Mouse (Mus musculus) neural tube, embryonic 15.5 days (tissue): ENCODE data around the gene Auts2. TPM values are rescaled to one million over a fixed set of nuclear protein-coding genes. Genes with fewer than 3 reads are reported as not detected.

Experiments used
- ATAC-seq: fragments of 200-750 bp; cut with Nextera tagmentation; 2 replicates; pipeline ENCODE4 v1.8.0; 2017; ENCODE audit warnings: mild to moderate bottlenecking, moderate TSS enrichment, moderate library complexity; ENCODE audit not compliant: low FRiP score
- H3K27ac ChIP-seq: fragments of 300-500 bp; sonication (generic); replicated peaks from 2 replicates; pipeline ENCODE4 v1.5.1; 2015; ENCODE audit warnings: mild to moderate bottlenecking, inconsistent platforms
- H3K27me3 ChIP-seq: fragments of 300-500 bp; sonication (generic); replicated peaks from 2 replicates; pipeline ENCODE4 v1.6.1; 2015; ENCODE audit warnings: inconsistent platforms
- H3K36me3 ChIP-seq: fragments of 300-500 bp; sonication (generic); 2 replicates; pipeline ENCODE4 v1.6.1; 2015; ENCODE audit warnings: inconsistent platforms
- H3K4me1 ChIP-seq: fragments of 300-500 bp; sonication (generic); 2 replicates; pipeline ENCODE4 v1.6.1; 2015; ENCODE audit warnings: inconsistent platforms
- H3K4me2 ChIP-seq: fragments of 300-500 bp; sonication (generic); 2 replicates; pipeline ENCODE4 v1.6.1; 2015; ENCODE audit warnings: inconsistent platforms, mild to moderate bottlenecking, moderate library complexity
- H3K4me3 ChIP-seq: fragments of 300-500 bp; sonication (generic); replicated peaks from 2 replicates; pipeline ENCODE4 v1.5.1; 2015; ENCODE audit warnings: mild to moderate bottlenecking, inconsistent platforms
- H3K9ac ChIP-seq: fragments of 300-500 bp; sonication (generic); replicated peaks from 2 replicates; pipeline ENCODE4 v1.6.1; 2015; ENCODE audit warnings: mild to moderate bottlenecking, inconsistent platforms
- H3K9me3 ChIP-seq: fragments of 300-500 bp; sonication (generic); replicated peaks from 2 replicates; pipeline ENCODE4 v1.6.1; 2016; ENCODE audit warnings: inconsistent platforms
- WGBS: fragments of 180-500 bp; shearing (Covaris S2); methylation state at CpG from one replicate; pipeline ENCODE4 v1.1.7; 2015; ENCODE audit warnings: mixed read lengths; 5-methylcytosine and 5-hydroxymethylcytosine counted together
- polyA plus RNA-seq: library from polyadenylated mRNA; unstranded; fragments of >200 nt; fragmentation: Nextera tagmentation; extraction: Ambion mirVana; gene quantifications from 2 replicates; pipeline ENCODE4 v1.2.1, GENCODE M21; 2015

Auts2 gene
- polyA plus RNA-seq, 1 experiment from 2014 or later = 52.5 TPM

DNA sequence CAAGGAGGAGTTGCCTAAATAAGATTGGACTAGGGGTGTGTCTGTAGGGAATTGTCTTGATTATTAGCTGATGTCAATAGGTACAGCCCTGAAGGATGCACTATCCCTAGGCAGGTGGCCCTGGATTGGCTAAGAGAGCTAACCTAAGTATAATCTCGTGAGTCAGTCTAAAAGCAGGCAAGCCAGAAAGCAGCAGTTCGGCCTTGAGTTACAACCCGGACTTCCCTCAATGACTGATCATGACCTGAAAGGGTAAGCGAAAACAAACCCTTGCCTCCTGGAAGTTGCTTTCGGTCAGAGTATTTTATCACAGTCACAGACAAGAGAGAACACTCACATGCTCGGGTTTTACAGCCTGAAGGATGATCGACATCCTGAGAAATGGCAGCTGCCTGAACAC, 998.8 kb downstream of the Auts2 start:
- Histone ChIP-seq H3K4me2 (no peak overlapping the region), H3K9ac (no peak overlapping the region), H3K9me3 (no peaks in the 10 kb centered on the region), H3K36me3 (no peaks in the 10 kb centered on the region), H3K4me3 (no peak overlapping the region), H3K27me3 (no peaks in the 10 kb centered on the region), H3K4me1 (peaks cover 23% of the 10 kb centered on the region), H3K27ac (no peak overlapping the region)
- no peak for ATAC-seq
- 80% methylated on average over 7 of the region's 7 CpGs for WGBS

DNA sequence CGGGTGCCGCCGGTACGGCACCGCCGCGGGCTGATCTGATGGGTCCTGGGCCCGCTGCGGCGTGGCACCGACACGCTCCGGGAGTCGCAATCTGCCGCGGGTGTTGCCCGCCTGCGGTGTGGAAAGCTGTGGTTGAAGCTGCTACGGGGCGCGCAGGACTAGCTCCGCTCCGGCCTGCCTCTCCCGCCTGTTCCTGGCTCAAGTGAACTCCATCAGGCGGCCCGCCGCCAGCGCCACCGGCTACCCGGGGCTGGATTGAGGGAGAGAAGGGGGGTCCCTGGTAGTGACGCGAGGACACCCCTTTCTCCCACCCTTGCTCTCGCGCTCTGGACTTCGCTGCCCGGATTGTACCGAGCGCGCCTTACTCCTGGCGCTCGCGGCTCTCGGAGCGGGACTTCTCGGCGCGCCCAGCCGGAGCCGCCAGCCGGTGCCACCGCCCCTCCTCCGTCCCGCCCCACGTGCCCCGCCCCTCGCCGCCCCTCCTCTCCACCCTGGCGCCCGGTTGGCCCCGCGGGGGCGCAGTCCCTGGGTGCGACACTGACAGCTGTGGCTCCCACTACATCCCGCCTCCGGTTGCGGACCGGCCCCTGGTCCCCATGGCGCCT, 1004.7 kb downstream of the Auts2 start:
- H3K4me1 ChIP-seq = peaks cover 34% of the 10 kb centered on the region
- H3K4me2 ChIP-seq = peak overlapping the region; percentile 87
- peak overlapping the region; percentile 76 for H3K4me3 ChIP-seq
- peak overlapping the region; percentile 98 for H3K27ac ChIP-seq
- H3K36me3 ChIP-seq = no peaks in the 10 kb centered on the region
- ATAC-seq = peak; percentile 82
- under 1% methylated on average over 62 of the region's 68 CpGs for WGBS
- H3K9me3 ChIP-seq = no peaks in the 10 kb centered on the region
- H3K27me3 ChIP-seq = no peaks in the 10 kb centered on the region
- H3K9ac ChIP-seq = peak overlapping the region; percentile 92

DNA sequence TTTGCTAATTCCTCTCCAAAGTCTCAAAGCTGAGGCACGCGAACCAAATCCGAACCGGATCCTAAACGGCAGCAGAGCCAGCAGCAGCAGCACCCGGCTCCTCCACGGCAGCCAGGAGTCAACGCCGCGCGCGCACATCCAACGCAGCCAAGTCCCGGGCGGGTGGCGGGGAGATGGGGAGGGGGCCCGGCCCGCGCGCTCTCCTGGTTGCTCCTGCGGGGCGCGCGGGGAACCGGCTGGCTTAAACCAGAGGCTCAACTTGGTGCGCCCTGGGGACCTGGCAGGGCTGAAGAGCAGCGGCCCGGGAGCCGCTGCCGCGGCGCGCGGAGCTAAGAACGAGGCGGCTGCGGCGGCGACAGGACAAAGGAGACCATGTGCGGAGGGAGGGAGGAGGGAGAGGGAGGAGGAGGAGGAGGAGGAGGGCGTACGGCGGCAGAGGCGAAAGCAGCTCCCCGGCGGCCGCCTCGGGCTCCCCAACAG, 1005.3 kb downstream of the Auts2 start:
- Histone ChIP-seq H3K27ac (peak overlapping the region; percentile 98), H3K4me2 (peak overlapping the region; percentile 87), H3K4me1 (peaks cover 39% of the 10 kb centered on the region), H3K4me3 (peak overlapping the region; percentile 76), H3K27me3 (no peaks in the 10 kb centered on the region), H3K9ac (peak overlapping the region; percentile 92), H3K36me3 (no peaks in the 10 kb centered on the region), H3K9me3 (no peaks in the 10 kb centered on the region)
- under 1% methylated on average over 42 of the region's 48 CpGs for WGBS
- ATAC-seq = peak; percentile 82

DNA sequence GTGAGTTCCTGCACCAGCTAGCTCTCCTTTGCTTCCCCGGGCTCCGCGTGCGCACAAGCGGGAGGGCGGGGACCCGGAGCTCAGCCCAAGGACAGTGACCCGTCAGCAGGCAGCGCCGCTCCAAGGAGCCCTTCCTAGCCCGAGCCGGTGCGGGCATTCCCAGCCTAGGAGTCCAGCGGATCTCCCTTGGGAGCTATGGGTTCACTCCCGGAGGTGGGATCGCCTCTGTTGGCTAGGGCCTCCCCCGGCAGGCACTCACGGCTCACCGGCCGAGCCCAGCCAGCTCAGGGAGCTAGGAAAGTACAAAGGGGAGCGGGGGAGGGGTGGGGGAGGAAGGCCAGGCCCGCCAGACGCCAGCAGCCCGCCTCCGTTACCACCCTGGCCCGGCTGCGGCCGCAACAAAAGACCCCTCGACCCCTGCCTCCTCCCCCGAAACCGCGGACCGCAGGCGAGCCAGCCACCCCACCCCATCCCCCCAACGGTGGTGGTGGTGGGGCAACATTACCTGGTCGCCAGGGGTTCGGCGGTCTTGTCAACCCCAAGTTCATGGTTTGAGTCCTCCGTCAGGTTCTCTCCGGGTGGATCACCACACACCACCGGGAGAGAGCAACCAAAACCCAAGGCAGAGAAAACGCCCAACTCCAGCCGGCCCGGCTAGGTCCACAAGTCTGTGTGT, 1005.9 kb downstream of the Auts2 start:
- H3K4me1 ChIP-seq = peaks cover 42% of the 10 kb centered on the region
- peak; percentile 43 for ATAC-seq
- H3K27me3 ChIP-seq = no peaks in the 10 kb centered on the region

DNA sequence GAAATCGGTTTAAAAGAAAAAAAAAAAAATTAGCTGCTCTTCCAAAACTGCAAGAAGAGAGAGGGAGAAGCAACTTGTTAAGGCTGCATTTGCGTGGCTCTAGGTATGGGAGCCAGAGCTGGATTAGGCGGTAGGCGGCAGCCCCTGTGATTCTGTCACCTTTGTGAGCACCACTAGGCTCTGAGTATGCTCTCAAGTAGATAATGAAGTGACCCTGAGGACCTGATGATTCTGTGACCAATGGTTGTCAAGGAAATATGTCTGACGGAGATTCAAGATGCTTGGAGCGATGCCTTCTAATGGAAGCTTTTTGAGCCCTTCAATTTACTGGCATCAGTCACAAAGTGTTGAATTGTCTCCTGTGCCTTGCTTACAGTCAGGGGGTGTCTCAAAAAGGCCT, 1007.4 kb downstream of the Auts2 start:
- ATAC-seq = no peak
- WGBS = 20% methylated on average over 6 of the region's 6 CpGs
- no peaks in the 10 kb centered on the region for H3K9me3 ChIP-seq
- peak overlapping the region; percentile 98 for H3K27ac ChIP-seq
- peak overlapping the region; percentile 87 for H3K4me2 ChIP-seq
- peaks cover 58% of the 10 kb centered on the region for H3K4me1 ChIP-seq
- H3K36me3 ChIP-seq = no peaks in the 10 kb centered on the region
- H3K27me3 ChIP-seq = no peaks in the 10 kb centered on the region
- peak overlapping the region; percentile 76 for H3K4me3 ChIP-seq
- H3K9ac ChIP-seq = peak overlapping the region; percentile 92

More for the DNA sequence above, 1005.9 kb downstream of the Auts2 start:
- 0% methylated on average over 44 of the region's 44 CpGs for WGBS
- Histone ChIP-seq H3K4me3 (peak overlapping the region; percentile 76), H3K36me3 (no peaks in the 10 kb centered on the region), H3K9ac (peak overlapping the region; percentile 92), H3K27ac (peak overlapping the region; percentile 98), H3K9me3 (no peaks in the 10 kb centered on the region), H3K4me2 (peak overlapping the region; percentile 87)

DNA sequence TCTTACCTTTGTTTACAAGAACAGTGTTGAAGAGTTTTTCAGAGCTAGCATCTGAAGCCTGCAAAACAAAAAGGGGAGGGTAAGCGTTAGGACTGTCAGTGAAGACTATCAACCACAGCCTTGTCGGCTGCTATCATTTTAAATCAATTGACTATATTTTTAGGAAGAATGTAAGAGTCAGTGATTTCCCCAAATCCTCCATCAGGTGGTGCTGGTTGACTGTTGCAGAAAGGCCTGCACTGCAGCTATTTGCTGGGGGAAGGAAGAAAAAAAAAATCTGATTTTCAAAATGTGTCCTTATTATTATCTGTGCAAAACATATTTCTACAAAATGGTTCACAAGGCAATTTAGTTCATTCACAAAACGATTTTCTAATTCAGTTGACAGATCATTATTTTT, 1009.3 kb downstream of the Auts2 start:
- peak overlapping the region; percentile 39 for H3K9ac ChIP-seq
- H3K27me3 ChIP-seq = no peaks in the 10 kb centered on the region
- H3K36me3 ChIP-seq = no peaks in the 10 kb centered on the region
- no peaks in the 10 kb centered on the region for H3K9me3 ChIP-seq
- no peak overlapping the region for H3K27ac ChIP-seq
- H3K4me2 ChIP-seq = peak overlapping the region; percentile 56
- peaks cover 70% of the 10 kb centered on the region for H3K4me1 ChIP-seq
- peak overlapping the region; percentile 31 for H3K4me3 ChIP-seq
- WGBS = 8% methylated on average over 3 of the region's 3 CpGs
- ATAC-seq = no peak

DNA sequence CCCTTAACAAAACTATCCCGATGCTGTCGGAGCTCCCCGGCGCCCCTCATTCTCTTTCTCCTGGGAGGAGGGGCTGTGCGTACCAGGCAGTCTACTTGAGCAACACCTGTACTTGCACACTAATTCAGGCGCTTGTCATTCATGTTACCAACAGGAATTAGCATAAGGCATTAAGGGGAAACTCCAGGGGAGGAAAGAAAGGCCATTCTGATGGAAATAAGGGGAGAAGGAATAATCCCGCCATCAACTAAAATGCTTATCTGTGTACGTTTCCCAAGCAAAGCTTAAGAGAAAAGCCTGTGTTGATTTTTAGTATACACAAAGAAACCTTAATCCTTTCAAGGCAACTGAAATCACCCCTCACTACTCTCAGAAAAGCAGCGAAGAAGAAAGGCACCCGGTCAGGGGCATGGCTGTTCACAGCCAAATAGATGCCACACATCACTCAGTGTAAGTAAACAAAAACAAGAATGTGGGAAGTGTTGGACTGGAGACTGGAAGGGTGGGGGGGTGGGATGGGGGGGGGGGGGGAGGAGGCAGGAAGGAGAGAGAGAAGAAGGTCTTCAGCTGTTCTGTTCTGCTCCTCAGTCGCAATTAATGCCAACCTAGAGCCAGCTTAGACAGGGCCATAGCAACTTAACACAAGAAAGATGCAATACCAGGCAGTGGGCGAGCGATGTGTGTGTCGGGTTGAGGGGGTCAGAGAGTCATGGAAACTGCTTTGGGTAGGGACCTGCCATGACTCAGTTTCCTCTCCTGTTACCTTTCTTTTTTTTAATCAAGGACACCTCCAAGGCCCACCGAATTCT, 1011.2 kb downstream of the Auts2 start:
- H3K36me3 ChIP-seq = no peaks in the 10 kb centered on the region
- ATAC-seq = no peak; the same call in 1 of the 2 replicates
- H3K9ac ChIP-seq = peak overlapping the region; percentile 29
- no peak overlapping the region; the same call in 1 of the 2 replicates for H3K27ac ChIP-seq
- peak overlapping the region; percentile 56 for H3K4me2 ChIP-seq
- peak overlapping the region; percentile 33 for H3K4me3 ChIP-seq
- WGBS = 25% methylated on average over 15 of the region's 15 CpGs
- H3K9me3 ChIP-seq = no peaks in the 10 kb centered on the region
- peaks cover 80% of the 10 kb centered on the region for H3K4me1 ChIP-seq
- no peaks in the 10 kb centered on the region for H3K27me3 ChIP-seq

DNA sequence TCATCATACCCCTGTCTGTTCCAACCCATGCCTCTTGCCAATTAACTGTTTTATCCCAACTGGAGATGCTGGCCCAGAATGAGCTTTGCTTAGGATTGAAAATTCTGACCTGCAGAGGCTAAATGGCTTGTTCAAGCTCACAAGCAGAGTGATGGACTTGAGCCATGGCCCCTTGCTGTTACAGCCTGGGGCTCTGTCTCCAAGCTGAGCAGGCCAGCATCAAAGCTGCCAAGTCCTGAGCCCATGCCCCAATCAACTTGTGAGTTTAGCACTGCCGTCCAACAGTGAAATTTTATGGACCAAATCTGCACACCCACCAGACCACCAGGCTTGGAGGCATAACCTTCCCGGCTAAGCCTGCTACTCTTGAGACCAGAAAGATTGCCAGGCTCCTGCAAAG, 1012.3 kb downstream of the Auts2 start:
- Histone ChIP-seq H3K36me3 (no peaks in the 10 kb centered on the region), H3K4me2 (peak overlapping the region; percentile 56), H3K27me3 (no peaks in the 10 kb centered on the region), H3K9me3 (no peaks in the 10 kb centered on the region), H3K4me3 (peak overlapping the region; percentile 33), H3K27ac (no peak overlapping the region; the same call in 1 of the 2 replicates), H3K9ac (no peak overlapping the region), H3K4me1 (peaks cover 83% of the 10 kb centered on the region)
- no peak for ATAC-seq
- WGBS = 11% methylated on average over 2 of the region's 2 CpGs

DNA sequence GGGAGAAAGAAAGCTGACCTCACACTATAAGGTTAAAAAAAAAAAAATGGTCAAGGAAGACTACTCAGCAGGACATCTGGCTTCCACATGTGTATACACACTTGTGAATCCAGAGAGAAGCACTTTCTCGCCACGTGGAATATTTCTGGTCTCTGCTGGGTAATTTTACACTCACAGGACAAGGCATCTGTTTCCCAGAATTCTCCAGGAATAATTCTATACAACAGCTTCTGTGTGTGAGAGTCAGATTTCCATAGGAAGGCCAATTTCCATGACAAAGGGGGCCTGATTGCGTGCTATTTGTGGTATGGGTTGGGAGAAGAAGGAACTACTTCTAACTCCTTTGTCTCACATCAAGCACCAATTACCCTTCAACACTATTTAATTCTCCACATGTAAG, 1016.5 kb downstream of the Auts2 start:
- peaks cover 83% of the 10 kb centered on the region for H3K4me1 ChIP-seq
- WGBS = 31% methylated on average over 3 of the region's 3 CpGs
- no peak for ATAC-seq

DNA sequence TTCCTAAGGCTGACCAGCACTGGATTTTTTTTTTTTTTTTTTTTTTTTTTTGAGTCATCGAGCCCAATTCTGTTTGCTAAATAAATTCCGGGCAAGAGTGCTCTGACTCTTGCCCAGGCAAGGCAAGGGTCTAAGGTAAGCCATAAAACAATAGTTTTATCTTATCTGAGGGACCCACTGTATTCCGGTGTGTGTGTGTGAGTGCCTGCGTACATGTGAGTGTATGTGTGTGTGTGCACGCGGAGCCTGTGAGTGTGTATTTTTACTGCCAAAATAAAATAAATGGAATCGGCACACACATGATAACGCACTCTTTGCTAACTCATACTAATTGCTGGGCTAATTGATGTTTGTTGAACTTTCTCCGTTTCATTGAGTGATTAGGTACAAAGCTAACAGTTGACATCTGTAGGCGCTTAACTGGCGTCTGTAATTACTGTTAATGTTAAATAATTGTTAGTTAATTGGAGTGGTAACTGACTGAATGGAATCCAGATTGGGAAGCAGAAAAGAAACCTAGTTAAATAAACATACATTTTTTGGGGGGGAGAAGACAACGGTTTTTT, 1018.2 kb downstream of the Auts2 start:
- Histone ChIP-seq H3K36me3 (no peaks in the 10 kb centered on the region), H3K4me3 (no peak overlapping the region), H3K4me2 (no peak overlapping the region), H3K9ac (no peak overlapping the region), H3K9me3 (no peaks in the 10 kb centered on the region), H3K27ac (no peak overlapping the region), H3K4me1 (peaks cover 77% of the 10 kb centered on the region), H3K27me3 (no peaks in the 10 kb centered on the region)
- no peak for ATAC-seq
- WGBS = 61% methylated on average over 12 of the region's 12 CpGs

More for the DNA sequence above, 1016.5 kb downstream of the Auts2 start:
- Histone ChIP-seq H3K4me3 (no peak overlapping the region), H3K27ac (no peak overlapping the region), H3K36me3 (no peaks in the 10 kb centered on the region), H3K9ac (no peak overlapping the region), H3K4me2 (no peak overlapping the region), H3K9me3 (no peaks in the 10 kb centered on the region), H3K27me3 (no peaks in the 10 kb centered on the region)

DNA sequence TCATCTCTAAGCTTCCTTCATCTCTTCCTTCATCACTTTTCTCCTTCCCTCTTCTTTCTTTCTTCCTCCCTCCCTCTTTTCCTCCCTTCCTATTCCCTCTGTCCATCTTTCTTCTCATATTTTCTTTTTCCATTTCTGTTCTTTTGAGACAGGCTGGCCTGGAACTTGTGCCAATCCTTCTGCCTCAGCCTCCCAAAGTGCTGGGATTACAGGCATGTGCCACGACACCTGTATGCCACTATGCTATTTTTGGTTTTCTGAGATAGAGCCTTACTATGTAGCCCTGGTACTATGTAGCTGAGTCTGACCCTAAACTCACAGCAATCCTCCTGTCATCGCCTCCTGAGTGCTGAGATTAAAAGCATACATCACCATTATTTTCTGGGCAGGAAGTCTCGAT, 1023.6 kb downstream of the Auts2 start:
- WGBS = 86% methylated on average over 3 of the region's 3 CpGs

More for the DNA sequence above, 1023.6 kb downstream of the Auts2 start:
- Histone ChIP-seq H3K4me2 (no peak overlapping the region), H3K27ac (no peak overlapping the region), H3K4me3 (no peak overlapping the region), H3K9me3 (no peaks in the 10 kb centered on the region), H3K9ac (no peak overlapping the region), H3K4me1 (peaks cover 70% of the 10 kb centered on the region), H3K27me3 (no peaks in the 10 kb centered on the region), H3K36me3 (no peaks in the 10 kb centered on the region)
- ATAC-seq = no peak
